Mouse (Mus musculus) embryonic facial prominence, embryonic 10.5 days (tissue): ENCODE measurements at regions not wholly inside any gene's neighbourhood (a gene's known extent, or its start where the extent isn't known, plus 50 kb on each side); places are given as distances from the start of the nearest gene placed in this dataset.
A peak's percentile ranks its signal among the peaks of the same experiment; 100 is the strongest.

Experiments used
- DNase-seq: peaks from one replicate; pipeline ENCODE4 v3.0.0-alpha.2; 2017; ENCODE audit warnings: low spot score
- H3K27ac ChIP-seq: fragments of 300-500 bp; sonication (generic); replicated peaks from 2 replicates; pipeline ENCODE4 v1.5.1; 2016; ENCODE audit warnings: mild to moderate bottlenecking
- H3K27me3 ChIP-seq: fragments of 300-500 bp; sonication (generic); replicated peaks from 2 replicates; pipeline ENCODE4 v1.6.1; 2016; ENCODE audit warnings: low read depth, mild to moderate bottlenecking; ENCODE audit not compliant: poor library complexity, severe bottlenecking
- H3K36me3 ChIP-seq: fragments of 300-500 bp; sonication (generic); replicated peaks from 2 replicates; pipeline ENCODE4 v1.6.1; 2016; ENCODE audit warnings: mild to moderate bottlenecking, moderate library complexity
- H3K4me1 ChIP-seq: fragments of 300-500 bp; sonication (generic); 2 replicates; pipeline ENCODE4 v1.6.1; 2016
- H3K4me3 ChIP-seq: fragments of 300-500 bp; sonication (generic); 2 replicates; pipeline ENCODE4 v1.5.1; 2016; ENCODE audit warnings: mild to moderate bottlenecking, moderate library complexity
- H3K9me3 ChIP-seq: fragments of 300-500 bp; sonication (generic); 2 replicates; pipeline ENCODE4 v1.6.1; 2016; ENCODE audit warnings: mild to moderate bottlenecking
- WGBS: fragments of 180-500 bp; shearing (Covaris S2); methylation state at CpG from one replicate; pipeline ENCODE4 v1.1.7; 2016; 5-methylcytosine and 5-hydroxymethylcytosine counted together

- WGBS: 28% methylated on average over 18 of the region's 18 CpGs
- H3K27me3 ChIP-seq: peaks cover 31% of the 10 kb centered on the region
- H3K4me1 ChIP-seq: peaks cover 56% of the 10 kb centered on the region
- no peaks in the 10 kb centered on the region for H3K36me3 ChIP-seq
- peak; percentile 49 for DNase-seq
- H3K9me3 ChIP-seq: no peaks in the 10 kb centered on the region
- H3K4me3 ChIP-seq: no peak overlapping the region
- H3K27ac ChIP-seq: peak overlapping the region; percentile 55
These were observed 447.5 kb downstream of the Cd83 start for GRCm38 (mm10) chr13:44231868-44232715.

- Histone ChIP-seq H3K27me3 (peaks cover 25% of the 10 kb centered on the region), H3K36me3 (no peaks in the 10 kb centered on the region), H3K9me3 (no peaks in the 10 kb centered on the region), H3K4me1 (peaks cover 52% of the 10 kb centered on the region), H3K4me3 (no peak overlapping the region), H3K27ac (peak overlapping the region; percentile 55; the same call in 1 of the 2 replicates)
- 67% methylated on average over 6 of the region's 6 CpGs for WGBS
- no peak for DNase-seq
These were observed 448.1 kb downstream of the Cd83 start for GRCm38 (mm10) chr13:44232716-44233051.

- no peak for DNase-seq
- H3K27ac ChIP-seq: no peak overlapping the region
- H3K9me3 ChIP-seq: no peaks in the 10 kb centered on the region
- H3K4me1 ChIP-seq: peaks cover 38% of the 10 kb centered on the region
- no peak overlapping the region for H3K4me3 ChIP-seq
- H3K27me3 ChIP-seq: peaks cover 22% of the 10 kb centered on the region
- WGBS: 84% methylated on average over 6 of the region's 6 CpGs
- no peaks in the 10 kb centered on the region for H3K36me3 ChIP-seq
These were observed 449.7 kb downstream of the Cd83 start for GRCm38 (mm10) chr13:44234241-44234640.

GRCm38 (mm10) chr13:44235236-44235635, 450.7 kb downstream of the Cd83 start:
- no peak for DNase-seq
- H3K27ac ChIP-seq: no peak overlapping the region
- no peaks in the 10 kb centered on the region for H3K9me3 ChIP-seq
- peaks cover 19% of the 10 kb centered on the region for H3K27me3 ChIP-seq
- peaks cover 32% of the 10 kb centered on the region for H3K4me1 ChIP-seq
- H3K36me3 ChIP-seq: no peaks in the 10 kb centered on the region
- H3K4me3 ChIP-seq: no peak overlapping the region
- WGBS: 83% methylated on average over 5 of the region's 5 CpGs

- H3K27me3 ChIP-seq: peaks cover 12% of the 10 kb centered on the region
- H3K27ac ChIP-seq: no peak overlapping the region
- H3K4me1 ChIP-seq: peaks cover 26% of the 10 kb centered on the region
- no peak overlapping the region for H3K4me3 ChIP-seq
- no peak for DNase-seq
- 84% methylated on average over 2 of the region's 2 CpGs for WGBS
- H3K36me3 ChIP-seq: no peaks in the 10 kb centered on the region
- no peaks in the 10 kb centered on the region for H3K9me3 ChIP-seq
These were observed 451.4 kb downstream of the Cd83 start for GRCm38 (mm10) chr13:44235941-44236340.

- no peak for DNase-seq
- no peak overlapping the region for H3K4me3 ChIP-seq
- 85% methylated on average over 11 of the region's 11 CpGs for WGBS
These were observed 453.7 kb downstream of the Cd83 start for GRCm38 (mm10) chr13:44238308-44238707.

GRCm38 (mm10) chr13:44243211-44243610, 458.6 kb downstream of the Cd83 start:
- 91% methylated on average over 6 of the region's 6 CpGs for WGBS
- Histone ChIP-seq H3K36me3 (no peaks in the 10 kb centered on the region), H3K4me1 (peaks cover 3% of the 10 kb centered on the region)

More at GRCm38 (mm10) chr13:44238308-44238707, 453.7 kb downstream of the Cd83 start:
- Histone ChIP-seq H3K27ac (no peak overlapping the region), H3K27me3 (peaks cover 7% of the 10 kb centered on the region; the same call in 1 of the 2 replicates), H3K9me3 (no peaks in the 10 kb centered on the region), H3K4me1 (peaks cover 2% of the 10 kb centered on the region), H3K36me3 (no peaks in the 10 kb centered on the region)

GRCm38 (mm10) chr13:44246714-44247251, 462.2 kb downstream of the Cd83 start:
- Histone ChIP-seq H3K4me1 (peaks cover 18% of the 10 kb centered on the region), H3K27ac (no peak overlapping the region)
- WGBS: 80% methylated on average over 7 of the region's 7 CpGs

More at GRCm38 (mm10) chr13:44243211-44243610, 458.6 kb downstream of the Cd83 start:
- Histone ChIP-seq H3K4me3 (no peak overlapping the region), H3K27ac (no peak overlapping the region), H3K9me3 (no peaks in the 10 kb centered on the region), H3K27me3 (no peaks in the 10 kb centered on the region; the same call in 1 of the 2 replicates)
- no peak for DNase-seq

GRCm38 (mm10) chr13:44247861-44248260, 463.3 kb downstream of the Cd83 start:
- WGBS: 91% methylated on average over 11 of the region's 11 CpGs
- no peaks in the 10 kb centered on the region for H3K9me3 ChIP-seq
- H3K4me3 ChIP-seq: no peak overlapping the region
- no peak overlapping the region for H3K27ac ChIP-seq
- H3K4me1 ChIP-seq: peaks cover 18% of the 10 kb centered on the region
- DNase-seq: no peak
- peaks cover 12% of the 10 kb centered on the region; the same call in 1 of the 2 replicates for H3K27me3 ChIP-seq
- H3K36me3 ChIP-seq: no peaks in the 10 kb centered on the region

More at GRCm38 (mm10) chr13:44246714-44247251, 462.2 kb downstream of the Cd83 start:
- Histone ChIP-seq H3K36me3 (no peaks in the 10 kb centered on the region), H3K4me3 (no peak overlapping the region), H3K27me3 (peaks cover 3% of the 10 kb centered on the region; the same call in 1 of the 2 replicates), H3K9me3 (no peaks in the 10 kb centered on the region)
- no peak for DNase-seq

GRCm38 (mm10) chr13:44248401-44248800, 463.8 kb downstream of the Cd83 start:
- Histone ChIP-seq H3K9me3 (no peaks in the 10 kb centered on the region), H3K27ac (no peak overlapping the region), H3K36me3 (no peaks in the 10 kb centered on the region), H3K4me3 (no peak overlapping the region), H3K27me3 (peaks cover 18% of the 10 kb centered on the region; the same call in 1 of the 2 replicates), H3K4me1 (peaks cover 18% of the 10 kb centered on the region)
- no peak for DNase-seq
- WGBS: 58% methylated on average over 8 of the region's 8 CpGs

- Histone ChIP-seq H3K27ac (no peak overlapping the region), H3K4me1 (peaks cover 18% of the 10 kb centered on the region), H3K36me3 (no peaks in the 10 kb centered on the region), H3K27me3 (peaks cover 20% of the 10 kb centered on the region; the same call in 1 of the 2 replicates), H3K9me3 (no peaks in the 10 kb centered on the region), H3K4me3 (no peak overlapping the region)
- DNase-seq: no peak
- 91% methylated on average over 2 of the region's 2 CpGs for WGBS
These were observed 464.5 kb downstream of the Cd83 start for GRCm38 (mm10) chr13:44249119-44249518.

GRCm38 (mm10) chr13:44250474-44251201, 466.1 kb downstream of the Cd83 start:
- H3K27me3 ChIP-seq: 0 out of 2 replicates have a peak, but pooled peaks cover 20% of the 10 kb centered on the region
- H3K9me3 ChIP-seq: no peaks in the 10 kb centered on the region
- H3K27ac ChIP-seq: no peak overlapping the region
- peaks cover 18% of the 10 kb centered on the region for H3K4me1 ChIP-seq
- DNase-seq: no peak
- WGBS: 81% methylated on average over 11 of the region's 11 CpGs
- H3K36me3 ChIP-seq: no peaks in the 10 kb centered on the region
- H3K4me3 ChIP-seq: no peak overlapping the region
